Mouse (Mus musculus) olfactory bulb, adult 2 months (tissue): ENCODE measurements around the gene Pigk.

Source experiments
- CTCF ChIP-seq: fragments of 200-500 bp; IDR thresholded peaks from 2 replicates; pipeline ENCODE4 v1.5.1; 2012; ENCODE audit warnings: low read depth, mild to moderate bottlenecking, low read length, moderate library complexity; ENCODE audit not compliant: insufficient read depth
- POLR2A ChIP-seq: fragments of 200-500 bp; IDR thresholded peaks from 2 replicates; pipeline ENCODE4 v1.6.1; 2012; ENCODE audit warnings: mild to moderate bottlenecking, low read depth, low read length, moderate library complexity; ENCODE audit not compliant: insufficient read depth

DNA sequence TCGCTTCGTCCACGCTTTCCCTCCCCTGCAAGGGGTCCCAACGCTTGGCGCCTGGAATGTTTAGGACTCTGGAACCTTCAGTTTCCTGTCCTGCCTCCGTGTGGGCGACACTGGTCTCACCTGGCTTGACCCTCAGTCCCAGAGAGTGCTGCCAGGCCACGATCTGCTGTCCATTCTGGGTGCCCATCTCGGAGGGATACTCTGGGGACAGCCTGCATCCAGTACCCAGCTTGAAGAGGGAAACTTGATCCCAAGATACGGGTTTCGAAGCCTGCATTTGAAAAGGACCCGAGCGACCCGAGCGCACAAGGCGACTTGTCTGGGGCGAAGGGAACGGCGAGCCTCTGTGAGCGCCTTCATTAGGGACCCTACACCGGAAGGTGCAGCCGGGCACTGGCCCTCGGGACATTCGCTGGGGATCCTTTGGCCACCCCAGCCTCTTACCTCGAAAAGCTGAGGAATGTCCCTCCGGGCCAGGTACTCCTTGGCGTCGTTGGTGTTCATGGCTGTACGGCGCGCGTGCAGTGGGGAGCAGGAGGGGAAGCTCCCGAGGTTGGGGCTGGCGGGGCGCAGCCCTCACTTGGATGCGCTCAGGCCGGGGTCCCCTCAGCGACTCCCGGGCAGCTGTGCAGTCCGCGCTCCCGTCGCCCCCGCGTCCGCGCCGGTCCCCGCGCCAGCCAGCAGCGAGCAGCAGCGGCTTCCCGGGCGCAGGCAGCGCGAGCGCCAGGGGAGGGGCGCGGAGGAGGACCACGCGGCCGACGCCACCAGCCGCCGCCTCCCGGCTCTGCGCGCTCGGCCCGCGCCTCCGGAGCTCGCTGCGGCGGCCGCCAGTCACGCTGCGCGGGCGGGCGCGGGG lies 46.3 kb upstream of the Pigk start:
- TF ChIP-seq CTCF (no peak), POLR2A (0 out of 2 replicates have a peak, but pooled peaks have one; percentile 29)
